Mouse (Mus musculus) kidney, adult 2 months (tissue): Measurements from ENCODE around the gene Ddah1. TPM values are rescaled to one million over a fixed set of nuclear protein-coding genes. Genes with fewer than 3 reads are reported as not detected.

ENCODE experiments used
- DNase-seq: peaks from one replicate; pipeline ENCODE4 v3.0.0; 2021
- H3K27ac ChIP-seq: fragments of 200-500 bp; 2 replicates; pipeline ENCODE4 v1.5.1; 2012; ENCODE audit warnings: low read depth, low read length, control low read depth, inconsistent platforms; ENCODE audit not compliant: insufficient read depth
- H3K27me3 ChIP-seq: fragments of 200-500 bp; replicated peaks from 2 replicates; pipeline ENCODE4 v1.6.1; 2012; ENCODE audit warnings: mild to moderate bottlenecking, moderate library complexity, low read length, inconsistent platforms; ENCODE audit not compliant: control insufficient read depth, insufficient read depth
- H3K36me3 ChIP-seq: fragments of 200-500 bp; 2 replicates; pipeline ENCODE4 v1.6.1; 2012; ENCODE audit warnings: mild to moderate bottlenecking, moderate library complexity, low read length, inconsistent platforms; ENCODE audit not compliant: control insufficient read depth, insufficient read depth
- H3K4me1 ChIP-seq: fragments of 200-500 bp; 2 replicates; pipeline ENCODE4 v1.6.1; 2011; ENCODE audit warnings: low read length; ENCODE audit not compliant: control insufficient read depth, insufficient read depth
- H3K4me3 ChIP-seq: fragments of 200-500 bp; 2 replicates; pipeline ENCODE4 v1.5.1; 2011; ENCODE audit warnings: mild to moderate bottlenecking, low read depth, low read length, control low read depth; ENCODE audit not compliant: insufficient read depth
- CTCF ChIP-seq: fragments of 200-500 bp; conservative IDR thresholded peaks from 2 replicates; pipeline ENCODE4 v1.5.1; 2011; ENCODE audit warnings: low read depth, mild to moderate bottlenecking, control low read depth, low read length, moderate library complexity, mixed read lengths; ENCODE audit not compliant: insufficient read depth, insufficient read length
- POLR2A ChIP-seq: fragments of 200-500 bp; IDR thresholded peaks from one replicate; pipeline ENCODE4 v1.6.1; 2011; ENCODE audit warnings: low read depth, low read length, control low read depth
- WGBS: fragments of 180-500 bp; shearing (Covaris S2); methylation state at CpG from one replicate; pipeline ENCODE4 v1.1.7; 2018; 5-methylcytosine and 5-hydroxymethylcytosine counted together
- polyA plus RNA-seq: library from polyadenylated mRNA; depleted of rRNA; stranded (reverse); fragments of >200 nt; gene quantifications from 2 replicates; pipeline ENCODE4 v1.2.3, GENCODE M21; 2012

Ddah1 gene
- polyA plus RNA-seq, 1 experiment, result 159 TPM

- DNase-seq, result peak; percentile 72
- WGBS, result 42% methylated on average over 6 of the region's 6 CpGs
- Histone ChIP-seq H3K4me1 (peaks cover 41% of the 10 kb centered on the region), H3K36me3 (no peaks in the 10 kb centered on the region), H3K4me3 (no peak overlapping the region), H3K27ac (peak overlapping the region; percentile 58), H3K27me3 (no peaks in the 10 kb centered on the region)
- TF ChIP-seq POLR2A, result no peak
- no peak for TF ChIP-seq CTCF
These were observed 20.0 kb downstream of the Ddah1 start for GRCm38 (mm10) chr3:145778406-145778922.

DNA sequence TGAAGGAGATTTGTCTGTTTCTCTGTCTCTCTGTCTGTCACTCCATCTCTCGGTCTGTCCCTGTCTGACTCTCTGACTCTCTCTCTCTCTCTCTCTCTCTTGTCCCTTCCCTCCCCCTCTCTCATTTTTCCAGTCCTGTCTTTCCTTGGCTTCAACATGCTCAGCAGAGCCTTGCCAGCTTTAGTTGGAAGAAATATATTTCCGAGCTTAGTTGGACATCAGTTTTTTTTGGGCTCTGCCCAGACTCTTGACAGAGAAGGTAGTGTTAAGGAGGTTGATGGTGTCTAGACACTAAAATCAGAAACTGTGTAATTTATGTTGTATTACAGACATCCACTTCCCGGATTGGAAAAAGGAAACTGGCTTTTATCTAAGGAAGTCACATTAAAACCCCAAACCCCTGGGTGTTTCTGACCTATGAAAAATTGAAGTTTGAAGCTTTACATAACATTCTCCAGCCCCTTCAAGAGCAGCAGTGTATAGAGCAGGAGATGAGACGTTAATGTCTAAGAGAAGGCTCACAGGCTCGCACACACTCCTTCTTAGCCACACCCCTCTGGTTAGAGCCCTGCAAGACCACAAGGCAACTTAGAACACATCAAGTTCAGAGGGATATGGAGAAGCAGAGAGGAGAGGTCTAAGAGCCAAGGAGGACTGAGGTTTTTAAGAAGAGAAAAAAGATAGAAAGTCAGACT is 21.0 kb downstream of the Ddah1 start:
- H3K4me3 ChIP-seq, result no peak overlapping the region
- peaks cover 34% of the 10 kb centered on the region; the same call in 1 of the 2 replicates for H3K4me1 ChIP-seq
- peak overlapping the region; percentile 58; the same call in 1 of the 2 replicates for H3K27ac ChIP-seq
- TF ChIP-seq CTCF (no peak), POLR2A (no peak)
- no peaks in the 10 kb centered on the region for H3K27me3 ChIP-seq
- 32% methylated on average over 5 of the region's 5 CpGs for WGBS
- no peaks in the 10 kb centered on the region for H3K36me3 ChIP-seq
- DNase-seq, result no peak

DNA sequence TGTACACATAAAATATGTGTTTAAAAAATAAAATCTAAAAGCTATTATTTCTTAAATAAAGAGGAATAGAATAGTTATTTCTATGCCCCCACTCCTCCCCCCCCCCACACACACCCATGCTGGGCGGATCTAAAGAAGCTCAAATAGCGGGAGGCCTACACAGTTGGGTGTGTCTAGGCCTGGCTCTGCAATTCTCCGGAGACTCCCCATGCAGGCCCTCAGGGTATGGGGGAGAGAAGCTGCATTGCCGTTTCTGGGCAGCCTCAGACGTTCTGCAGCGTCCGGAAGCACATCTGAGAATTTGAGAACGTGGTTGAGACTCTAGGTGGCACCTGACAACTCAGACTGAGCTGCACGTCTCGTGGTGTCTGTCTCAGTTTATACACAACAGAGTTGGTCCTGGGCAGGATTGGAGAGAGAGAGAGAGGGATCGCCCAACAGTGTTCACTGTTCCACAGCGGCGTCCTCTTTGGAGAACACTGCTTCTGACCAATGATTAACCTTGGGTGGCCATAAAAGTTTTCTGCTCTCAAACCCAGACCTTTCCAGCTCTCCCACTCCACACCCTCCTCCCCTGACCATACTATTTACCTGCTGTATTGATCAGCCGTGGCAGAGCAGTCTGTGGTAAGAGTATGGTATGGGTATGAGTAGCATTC is 22.4 kb downstream of the Ddah1 start:
- no peaks in the 10 kb centered on the region for H3K36me3 ChIP-seq
- no peaks in the 10 kb centered on the region for H3K27me3 ChIP-seq
- peaks cover 27% of the 10 kb centered on the region; the same call in 1 of the 2 replicates for H3K4me1 ChIP-seq
- H3K4me3 ChIP-seq, result peak overlapping the region; percentile 18; the same call in 1 of the 2 replicates
- peak overlapping the region; percentile 72 for H3K27ac ChIP-seq
- TF ChIP-seq CTCF (0 out of 2 replicates have a peak, but pooled peaks have one; percentile 23), POLR2A (no peak)
- WGBS, result 39% methylated on average over 14 of the region's 14 CpGs
- DNase-seq, result peak; percentile 81

- no peaks in the 10 kb centered on the region for H3K36me3 ChIP-seq
- TF ChIP-seq CTCF, result no peak
- H3K27ac ChIP-seq, result no peak overlapping the region
- DNase-seq, result no peak
- no peaks in the 10 kb centered on the region for H3K27me3 ChIP-seq
- H3K4me1 ChIP-seq, result peaks cover 12% of the 10 kb centered on the region
- H3K4me3 ChIP-seq, result no peak overlapping the region
- 51% methylated on average over 7 of the region's 7 CpGs for WGBS
These were observed 26.8 kb downstream of the Ddah1 start for GRCm38 (mm10) chr3:145785244-145785643.

DNA sequence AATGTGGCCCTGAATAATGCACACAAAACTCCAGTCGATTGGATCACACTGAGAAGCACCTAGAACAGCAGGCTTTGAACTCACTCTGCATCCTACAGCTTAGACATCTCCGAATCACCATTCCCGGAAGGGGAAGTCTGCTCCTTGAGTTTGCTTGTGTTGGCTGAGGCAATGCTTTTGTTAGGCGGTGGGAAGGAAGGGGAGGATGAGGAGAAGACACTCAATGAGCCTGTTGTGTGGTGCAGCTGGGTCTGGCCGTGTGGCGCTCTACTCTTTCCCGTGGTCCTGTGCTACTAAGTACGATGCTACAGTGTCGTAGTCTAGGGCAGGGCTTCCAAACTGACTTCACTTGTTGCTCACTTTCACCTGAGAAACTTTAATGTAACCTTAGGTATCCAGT is 28.8 kb downstream of the Ddah1 start:
- H3K27me3 ChIP-seq, result no peaks in the 10 kb centered on the region
- H3K36me3 ChIP-seq, result no peaks in the 10 kb centered on the region
- TF ChIP-seq CTCF, result no peak
- no peak for TF ChIP-seq POLR2A
- H3K27ac ChIP-seq, result no peak overlapping the region
- H3K4me3 ChIP-seq, result no peak overlapping the region
- no peak for DNase-seq
- H3K4me1 ChIP-seq, result peaks cover 7% of the 10 kb centered on the region
- WGBS, result 74% methylated on average over 9 of the region's 9 CpGs

- WGBS, result 72% methylated on average over 7 of the region's 7 CpGs
- no peak overlapping the region for H3K27ac ChIP-seq
- TF ChIP-seq CTCF, result no peak
- no peak for TF ChIP-seq POLR2A
- H3K27me3 ChIP-seq, result no peaks in the 10 kb centered on the region
- H3K4me3 ChIP-seq, result no peak overlapping the region
- DNase-seq, result no peak
- H3K4me1 ChIP-seq, result peaks cover 7% of the 10 kb centered on the region
- H3K36me3 ChIP-seq, result no peaks in the 10 kb centered on the region
These were observed 30.6 kb downstream of the Ddah1 start for GRCm38 (mm10) chr3:145789114-145789513.

- Histone ChIP-seq H3K27me3 (no peaks in the 10 kb centered on the region), H3K4me3 (no peak overlapping the region), H3K27ac (no peak overlapping the region), H3K36me3 (no peaks in the 10 kb centered on the region), H3K4me1 (peaks cover 7% of the 10 kb centered on the region)
- DNase-seq, result no peak
- 74% methylated on average over 3 of the region's 3 CpGs for WGBS
- TF ChIP-seq POLR2A, result no peak
These were observed 31.8 kb downstream of the Ddah1 start for GRCm38 (mm10) chr3:145790233-145790632.
